Mouse (Mus musculus): ENCODE data around the gene Acr. TPM values are rescaled to one million over a fixed set of nuclear protein-coding genes. Genes with fewer than 3 reads are reported as not detected.

The Acr gene
- total and polyA plus RNA-seq, 2 experiments, result 0.10 TPM; not detected in 1

DNA sequence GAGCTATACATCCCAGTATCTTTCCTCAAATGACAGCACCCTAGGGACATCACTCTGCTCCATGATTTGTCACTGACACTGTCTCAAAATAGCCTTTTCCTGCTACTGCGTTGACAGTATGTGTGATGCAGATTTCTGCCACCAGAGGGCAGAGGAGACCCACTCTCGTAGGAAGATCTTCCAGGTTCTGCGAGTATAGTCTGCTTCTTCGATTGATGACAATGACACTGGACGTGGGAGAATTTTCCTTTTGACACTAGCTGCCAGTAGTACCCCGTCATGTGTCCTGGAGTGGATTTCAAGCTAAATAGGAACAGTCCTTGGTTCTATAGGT, 55.5 kb downstream of the Acr start:
- H3K36me3 ChIP-seq (ENCODE audit: control insufficient read depth, insufficient read depth, low read length), result no peaks in the 10 kb centered on the region
- H3K27ac ChIP-seq (replicated peaks; ENCODE audit: insufficient read depth, low read depth, low read length), result no peak overlapping the region
- DNase-seq (ENCODE audit: extremely low read depth, low read depth, low spot score), result peak; percentile 41
- no peaks in the 10 kb centered on the region for H3K27me3 ChIP-seq (ENCODE audit: control insufficient read depth, insufficient read depth, low read length)
- WGBS, result 9% methylated on average over 6 of the region's 6 CpGs
- H3K79me2 ChIP-seq (ENCODE audit: control insufficient read depth, insufficient read depth, low read length), result no peaks in the 10 kb centered on the region
- no peak overlapping the region for H3K4me3 ChIP-seq (ENCODE audit: insufficient read depth, low read depth, low read length)
- no peak overlapping the region for H3K9ac ChIP-seq (ENCODE audit: low read depth, low read length)
- H3K4me1 ChIP-seq (ENCODE audit: control insufficient read depth, insufficient read depth, low read length), result no peaks in the 10 kb centered on the region
- TF ChIP-seq CTCF (IDR thresholded peaks at IDR 0.05; ENCODE audit: low read depth, low read length), result peak; percentile 71
- no peak for TF ChIP-seq POLR2A (IDR thresholded peaks at IDR 0.05; ENCODE audit: extremely low read depth, insufficient read depth, low read length)

Other genes starting within 250 kb of the Acr start
- not detected in 2 replicates for gene Adm2, start 245.6 kb upstream of the Acr start, total RNA-seq (2014; rRNA removed)
- gene Adm2, start 245.6 kb upstream of the Acr start, polyA plus RNA-seq (2012; rRNA removed), result not detected in 2 replicates
- 0.28 and 0.54 TPM in 2 replicates for gene Miox, start 233.9 kb upstream of the Acr start, total RNA-seq (2014; rRNA removed)
- 0.31 and 0.32 TPM in 2 replicates for gene Miox, start 233.9 kb upstream of the Acr start, polyA plus RNA-seq (2012; rRNA removed)
- 4.3 and 8.0 TPM in 2 replicates for gene Lmf2, start 212.7 kb upstream of the Acr start, total RNA-seq (2014; rRNA removed)
- 20.8 and 21.3 TPM in 2 replicates for gene Lmf2, start 212.7 kb upstream of the Acr start, polyA plus RNA-seq (2012; rRNA removed)
- gene Ncaph2, start 212.6 kb upstream of the Acr start, total RNA-seq (2014; rRNA removed), result 26.9 and 31.7 TPM in 2 replicates
- gene Ncaph2, start 212.6 kb upstream of the Acr start, polyA plus RNA-seq (2012; rRNA removed), result 52.1 and 63.9 TPM in 2 replicates
- 105 and 131 TPM in 2 replicates for gene Sco2, start 194.5 kb upstream of the Acr start, total RNA-seq (2014; rRNA removed)
- gene Sco2, start 194.5 kb upstream of the Acr start, polyA plus RNA-seq (2012; rRNA removed), result 353 and 400 TPM in 2 replicates
- 48.7 and 62.5 TPM in 2 replicates for gene Tymp, start 191.3 kb upstream of the Acr start, total RNA-seq (2014; rRNA removed)
- 126 and 160 TPM in 2 replicates for gene Tymp, start 191.3 kb upstream of the Acr start, polyA plus RNA-seq (2012; rRNA removed)
- 2.0 and 3.8 TPM in 2 replicates for gene Odf3b, start 189.0 kb upstream of the Acr start, total RNA-seq (2014; rRNA removed)
- gene Odf3b, start 189.0 kb upstream of the Acr start, polyA plus RNA-seq (2012; rRNA removed), result 29.8 and 41.7 TPM in 2 replicates
- 0.07 and 0.28 TPM in 2 replicates for gene Klhdc7b, start 183.4 kb upstream of the Acr start, total RNA-seq (2014; rRNA removed)
- 0.30 and 0.34 TPM in 2 replicates for gene Klhdc7b, start 183.4 kb upstream of the Acr start, polyA plus RNA-seq (2012; rRNA removed)
- gene Syce3, start 157.8 kb upstream of the Acr start, total RNA-seq (2014; rRNA removed), result not detected in 2 replicates
- gene Syce3, start 157.8 kb upstream of the Acr start, polyA plus RNA-seq (2012; rRNA removed), result not detected in 2 replicates
- gene Cpt1b, start 142.5 kb upstream of the Acr start, total RNA-seq (2014; rRNA removed), result 1.5 and 1.9 TPM in 2 replicates
- 0.82 and 1.3 TPM in 2 replicates for gene Cpt1b, start 142.5 kb upstream of the Acr start, polyA plus RNA-seq (2012; rRNA removed)
- gene C730034F03Rik, start 138.7 kb upstream of the Acr start, total RNA-seq (2014; rRNA removed), result 1.1 and 1.6 TPM in 2 replicates
- 0.50 and 0.83 TPM in 2 replicates for gene C730034F03Rik, start 138.7 kb upstream of the Acr start, polyA plus RNA-seq (2012; rRNA removed)
- gene Gm44502, start 138.6 kb upstream of the Acr start, total RNA-seq (2014; rRNA removed), result not detected in 2 replicates
- 0.30 and 1.5 TPM in 2 replicates for gene Gm44502, start 138.6 kb upstream of the Acr start, polyA plus RNA-seq (2012; rRNA removed)
- gene Chkb, start 138.4 kb upstream of the Acr start, total RNA-seq (2014; rRNA removed), result 25.4 and 25.9 TPM in 2 replicates
- 42.0 and 47.2 TPM in 2 replicates for gene Chkb, start 138.4 kb upstream of the Acr start, polyA plus RNA-seq (2012; rRNA removed)
- gene Mapk8ip2, start 114.4 kb upstream of the Acr start, total RNA-seq (2014; rRNA removed), result not detected in 2 replicates
- gene Mapk8ip2, start 114.4 kb upstream of the Acr start, polyA plus RNA-seq (2012; rRNA removed), result 0.01 TPM in 1 of 2 replicates, not detected in the other
- gene Arsa, start 90.9 kb upstream of the Acr start, total RNA-seq (2014; rRNA removed), result 4.2 and 6.7 TPM in 2 replicates
- gene Arsa, start 90.9 kb upstream of the Acr start, polyA plus RNA-seq (2012; rRNA removed), result 18.2 and 29.1 TPM in 2 replicates
- 1.5 and 3.2 TPM in 2 replicates for gene Shank3, start 68.7 kb upstream of the Acr start, total RNA-seq (2014; rRNA removed)
- 2.7 and 3.9 TPM in 2 replicates for gene Shank3, start 68.7 kb upstream of the Acr start, polyA plus RNA-seq (2012; rRNA removed)
- gene Rabl2, start 23.6 kb downstream of the Acr start, total RNA-seq (2014; rRNA removed), result 1.4 and 1.7 TPM in 2 replicates
- 3.6 and 4.0 TPM in 2 replicates for gene Rabl2, start 23.6 kb downstream of the Acr start, polyA plus RNA-seq (2012; rRNA removed)

Data from liver, adult 2 months (tissue).